Mouse (Mus musculus) hindlimb bud, embryonic 11.5 days (tissue): ENCODE measurements around the gene Tcl1.
"Not testable (repeated sequence)": the region's sequence is repeated elsewhere in the genome, so short reads cannot be mapped to it uniquely, and the experiment has no call there.

Source experiments
- DNase-seq: peaks from one replicate; pipeline ENCODE4 v3.0.0-alpha.2; 2012; ENCODE audit warnings: low read depth, low spot score; ENCODE audit errors: extremely low spot score

Gene Tcl1

DNA sequence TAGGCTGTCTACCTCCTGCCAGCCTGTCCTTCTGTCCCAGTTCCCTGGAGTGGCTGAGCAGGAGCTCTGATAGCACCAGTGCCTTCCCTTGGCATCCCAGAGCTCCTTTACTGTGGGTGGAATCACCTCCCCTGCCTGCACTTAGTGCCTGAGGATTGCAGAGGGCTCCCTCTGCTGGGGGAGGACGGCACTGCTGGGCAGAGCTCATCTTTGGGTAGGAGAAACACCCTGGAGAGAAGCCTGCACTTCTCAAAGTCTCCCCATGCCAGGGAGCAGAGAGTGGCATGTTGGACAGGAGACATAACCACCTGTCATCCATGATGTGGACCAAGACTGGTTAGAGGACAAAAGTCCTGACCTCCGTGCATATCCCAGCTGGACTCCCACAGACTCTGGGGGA, 33.6 kb downstream of the Tcl1 start:
- not testable (repeated sequence) for DNase-seq

DNA sequence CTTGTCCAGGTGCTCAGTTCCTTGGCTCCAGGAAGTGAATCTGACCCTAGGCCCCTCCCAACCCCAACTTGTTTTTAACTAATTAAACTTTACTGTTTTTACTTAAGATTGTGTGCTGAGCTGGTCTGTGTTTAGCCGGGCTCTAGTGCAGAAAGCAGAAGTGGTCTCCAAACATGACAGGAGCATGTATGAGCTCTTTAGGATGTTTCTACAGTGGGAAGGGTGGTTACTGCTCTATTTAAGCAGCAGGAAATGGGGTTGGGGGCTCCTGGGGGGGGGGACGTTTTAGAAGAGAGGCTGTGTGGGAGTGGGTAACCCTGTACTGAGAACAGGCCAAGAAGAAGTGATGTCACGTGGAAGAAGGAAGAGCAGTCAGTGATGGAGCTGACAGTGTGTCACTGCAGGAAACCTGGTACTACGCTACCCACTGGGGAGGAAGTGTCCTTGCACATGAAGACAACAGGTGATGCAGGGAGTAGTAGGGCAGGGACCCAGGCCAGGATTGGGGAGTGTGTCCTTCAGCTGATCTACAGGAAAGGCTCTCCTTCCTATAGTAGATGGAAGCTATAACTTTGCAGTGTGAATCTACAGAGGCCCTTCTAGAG, 41.5 kb downstream of the Tcl1 start:
- DNase-seq: not testable (repeated sequence)

DNA sequence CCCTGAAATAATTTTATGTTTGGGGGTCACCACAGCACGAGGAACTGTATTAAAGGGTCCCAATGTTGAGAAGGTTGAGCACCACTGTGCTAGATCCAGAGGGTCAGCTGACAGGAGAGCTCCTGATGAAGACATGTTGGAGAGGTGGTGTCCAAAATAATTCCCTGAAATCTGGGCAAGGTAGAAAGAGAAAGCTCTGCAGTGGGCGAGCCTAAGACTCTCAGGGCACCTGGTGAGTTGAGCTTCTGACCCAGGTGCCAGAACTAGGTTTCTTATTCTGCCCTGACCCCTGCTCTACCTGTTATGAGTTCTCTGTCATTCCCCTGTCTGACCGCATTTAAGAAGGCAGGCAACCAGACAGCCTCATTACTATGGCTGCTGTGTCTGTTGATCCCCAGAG, 46.5 kb downstream of the Tcl1 start, which contains the start of gene Tcl1b5:
TSS of gene Tcl1b5 (plus strand) at position 301 of the 400 bp plus-strand sequence.
- DNase-seq: not testable (repeated sequence)

DNA sequence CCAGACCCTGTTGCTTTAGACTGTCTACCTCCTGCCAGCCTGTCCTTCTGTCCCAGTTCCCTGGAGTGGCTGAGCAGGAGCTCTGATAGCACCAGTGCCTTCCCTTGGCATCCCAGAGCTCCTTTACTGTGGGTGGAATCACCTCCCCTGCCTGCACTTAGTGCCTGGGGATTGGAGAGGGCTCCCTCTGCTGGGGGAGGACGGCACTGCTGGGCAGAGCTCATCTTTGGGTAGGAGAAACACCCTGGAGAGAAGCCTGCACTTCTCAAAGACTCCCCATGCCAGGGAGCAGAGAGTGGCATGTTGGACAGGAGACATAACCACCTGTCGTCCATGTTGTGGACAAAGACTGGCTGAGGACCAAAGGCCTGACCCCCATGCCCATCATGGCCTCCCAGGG, 48.3 kb downstream of the Tcl1 start:
- not testable (repeated sequence) for DNase-seq

DNA sequence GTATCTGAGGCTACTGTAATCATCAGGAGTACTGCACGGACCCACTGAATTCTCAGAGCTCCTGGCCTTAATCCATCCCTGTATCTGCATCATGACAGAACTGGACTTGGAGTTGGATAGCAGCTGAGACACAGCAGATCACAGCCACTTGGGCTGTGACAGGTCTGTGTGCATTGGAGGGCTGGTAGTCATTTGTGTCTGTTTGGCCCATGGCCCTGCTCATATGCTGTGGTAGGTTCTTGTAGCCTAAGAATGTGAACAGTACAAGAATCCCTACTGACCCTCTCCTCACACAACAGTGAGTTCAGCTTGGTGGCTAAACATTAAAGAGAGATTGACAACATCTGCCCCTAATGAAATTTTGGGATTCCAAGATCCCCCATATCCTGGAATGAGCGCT, 49.2 kb downstream of the Tcl1 start:
- no peak for DNase-seq
